Mouse (Mus musculus): ENCODE results near the gene Adgrf1. TPM values are rescaled to one million over a fixed set of nuclear protein-coding genes. Genes with fewer than 3 reads are reported as not detected.

The Adgrf1 gene
- total and polyA plus RNA-seq, 3 experiments, result not detected

GRCm38 (mm10) chr17:43325986-43326671 is 56.0 kb downstream of the Adgrf1 start:
- in situ Hi-C loops (cut with MboI; ENCODE audit: low pct_ligation_motif_present, low pct_unique_long_range_greater_than_20kb, low sequenced_read_pairs), result no loop called here
- Histone ChIP-seq H3K4me1 (ENCODE audit: control insufficient read depth in 1 of 2, insufficient read depth in 2 of 2) (peaks cover 0 to 3% of the 10 kb centered on the region in 2 experiments; a peak in 1 of 4 replicates), H3K4me2 (ENCODE audit: insufficient read depth, low read depth, poor library complexity, severe bottlenecking) (no peak overlapping the region), H3K9me3 (replicated peaks; ENCODE audit: low read length) (peaks cover 56% of the 10 kb centered on the region), H3K36me3 (replicated peaks in 1 of 2; ENCODE audit: control insufficient read depth in 1 of 2, insufficient read depth in 1 of 2, low read length in 1 of 2) (no peaks in the 10 kb centered on the region), H3K9ac (ENCODE audit: insufficient read depth, low read depth) (no peak overlapping the region), H3K79me2 (replicated peaks; ENCODE audit: control insufficient read depth, extremely low read depth, insufficient read depth, poor library complexity, severe bottlenecking) (no peaks in the 10 kb centered on the region), H3K27me3 (replicated peaks) (no peaks in the 10 kb centered on the region), H3K27ac (ENCODE audit: insufficient read depth, low read depth) (no peak overlapping the region), H3K4me3 (replicated peaks in 1 of 3; ENCODE audit: low read depth in 2 of 3, low read length in 2 of 3, poor library complexity in 1 of 3) (no peak overlapping the region)
- no peak for TF ChIP-seq USF2 (conservative IDR thresholded peaks at IDR 0.05; ENCODE audit: low read depth, low read length)
- no peak for TF ChIP-seq ZMIZ1 (IDR thresholded peaks at IDR 0.05; ENCODE audit: low read depth, low read length)
- TF ChIP-seq RCOR1 (conservative IDR thresholded peaks at IDR 0.05; ENCODE audit: low read depth, low read length), result no peak
- no peak for TF ChIP-seq UBTF (IDR thresholded peaks at IDR 0.05; ENCODE audit: low read depth, low read length)
- TF ChIP-seq IRF4 (IDR thresholded peaks at IDR 0.05; ENCODE audit: low read depth, low read length), result no peak
- no peak for TF ChIP-seq POLR2A (IDR thresholded peaks at IDR 0.05; ENCODE audit: low read depth, low read length)
- no peak for DNase-seq (ENCODE audit: extremely low read depth)
- dilution Hi-C loops (cut with MboI; ENCODE audit: extremely low pct_ligation_motif_present, extremely low pct_unique_long_range_greater_than_20kb, low sequenced_read_pairs), result no loop called here

GRCm38 (mm10) chr17:43326726-43327700 is 56.9 kb downstream of the Adgrf1 start:
- H3K27ac ChIP-seq (ENCODE audit: insufficient read depth, low read depth), result no peak overlapping the region
- in situ Hi-C loops (cut with MboI; ENCODE audit: low pct_ligation_motif_present, low pct_unique_long_range_greater_than_20kb, low sequenced_read_pairs) (no loop called here), dilution Hi-C loops (cut with MboI; ENCODE audit: extremely low pct_ligation_motif_present, extremely low pct_unique_long_range_greater_than_20kb, low sequenced_read_pairs) (no loop called here)
- H3K4me3 ChIP-seq (replicated peaks in 1 of 3; ENCODE audit: low read depth in 2 of 3, low read length in 2 of 3, poor library complexity in 1 of 3), result no peak overlapping the region
- H3K79me2 ChIP-seq (replicated peaks; ENCODE audit: control insufficient read depth, extremely low read depth, insufficient read depth, poor library complexity, severe bottlenecking), result no peaks in the 10 kb centered on the region
- H3K9ac ChIP-seq (ENCODE audit: insufficient read depth, low read depth), result no peak overlapping the region
- no peaks in the 10 kb centered on the region for H3K27me3 ChIP-seq (replicated peaks)
- no peaks in the 10 kb centered on the region for H3K36me3 ChIP-seq (replicated peaks in 1 of 2; ENCODE audit: control insufficient read depth in 1 of 2, insufficient read depth in 1 of 2, low read length in 1 of 2)
- H3K4me2 ChIP-seq (ENCODE audit: insufficient read depth, low read depth, poor library complexity, severe bottlenecking), result no peak overlapping the region
- no peak for TF ChIP-seq ETS1 (conservative IDR thresholded peaks at IDR 0.05; ENCODE audit: low read depth, low read length)
- no peak for TF ChIP-seq BHLHE40 (IDR thresholded peaks at IDR 0.05; ENCODE audit: low read depth, low read length)
- no peak for TF ChIP-seq CHD1 (IDR thresholded peaks at IDR 0.05; ENCODE audit: low read depth, low read length)
- no peak for TF ChIP-seq KAT2A (IDR thresholded peaks at IDR 0.05; ENCODE audit: insufficient replicate concordance, low read length)
- TF ChIP-seq RCOR1 (conservative IDR thresholded peaks at IDR 0.05; ENCODE audit: low read depth, low read length), result no peak
- no peak for TF ChIP-seq HCFC1 (IDR thresholded peaks at IDR 0.05; ENCODE audit: low read depth, low read length)
- TF ChIP-seq USF1 (IDR thresholded peaks at IDR 0.05; ENCODE audit: low read depth, low read length), result no peak
- no peak for TF ChIP-seq USF2 (conservative IDR thresholded peaks at IDR 0.05; ENCODE audit: low read depth, low read length)
- no peak for TF ChIP-seq GABPA (IDR thresholded peaks at IDR 0.05; ENCODE audit: insufficient replicate concordance, low read depth, low read length)
- no peak for TF ChIP-seq ZMIZ1 (IDR thresholded peaks at IDR 0.05; ENCODE audit: low read depth, low read length)
- TF ChIP-seq MAZ (IDR thresholded peaks at IDR 0.05; ENCODE audit: low read depth, low read length), result no peak
- TF ChIP-seq TBP (conservative IDR thresholded peaks at IDR 0.05; ENCODE audit: low read depth, low read length), result no peak
- TF ChIP-seq MAFK (IDR thresholded peaks at IDR 0.05; ENCODE audit: insufficient replicate concordance, low read length), result no peak
- TF ChIP-seq ELF1 (IDR thresholded peaks at IDR 0.05; ENCODE audit: low read depth, low read length), result no peak
- TF ChIP-seq JUN (IDR thresholded peaks at IDR 0.05; ENCODE audit: insufficient read depth, low read depth, low read length), result no peak
- no peak for TF ChIP-seq JUND (conservative IDR thresholded peaks at IDR 0.05; ENCODE audit: low read depth, low read length)
- no peak for TF ChIP-seq UBTF (IDR thresholded peaks at IDR 0.05; ENCODE audit: low read depth, low read length)
- no peak for TF ChIP-seq MXI1 (IDR thresholded peaks at IDR 0.05; ENCODE audit: low read depth, low read length)
- TF ChIP-seq CTCF (conservative IDR thresholded peaks at IDR 0.05 in 1 of 2, IDR thresholded peaks at IDR 0.05 in 1 of 2; ENCODE audit: low read depth in 2 of 2, low read length in 2 of 2), result no peak
- no peak for TF ChIP-seq CHD2 (IDR thresholded peaks at IDR 0.05; ENCODE audit: low read length)
- no peak for DNase-seq (ENCODE audit: extremely low read depth)
- H3K9me3 ChIP-seq (replicated peaks; ENCODE audit: low read length), result peaks cover 51% of the 10 kb centered on the region
- H3K4me1 ChIP-seq (ENCODE audit: control insufficient read depth in 1 of 2, insufficient read depth in 2 of 2), result peaks cover 0 to 3% of the 10 kb centered on the region in 2 experiments; a peak in 1 of 4 replicates
